Mouse (Mus musculus): Measurements from ENCODE around the gene Il34.

The Il34 gene

GRCm38 (mm10) chr8:110775316-110775715 lies 30.4 kb downstream of the Il34 start:
- DNase-seq: no peak

GRCm38 (mm10) chr8:110774725-110775124 lies 31.0 kb downstream of the Il34 start:
- DNase-seq: no peak

GRCm38 (mm10) chr8:110774047-110774446 lies 31.7 kb downstream of the Il34 start:
- DNase-seq: no peak

- no peak for DNase-seq
Measured at GRCm38 (mm10) chr8:110772452-110772851, 33.3 kb downstream of the Il34 start.

- DNase-seq: peak in 1 of 2 experiments; percentile 55
Measured at GRCm38 (mm10) chr8:110767261-110767660, 38.5 kb downstream of the Il34 start.

GRCm38 (mm10) chr8:110764671-110765070 lies 41.1 kb downstream of the Il34 start:
- DNase-seq: peak; percentile 29 to 43

GRCm38 (mm10) chr8:110761988-110762387 lies 43.7 kb downstream of the Il34 start:
- no peak for DNase-seq

GRCm38 (mm10) chr8:110761185-110761584 lies 44.5 kb downstream of the Il34 start:
- no peak for DNase-seq

GRCm38 (mm10) chr8:110760280-110760940 lies 45.3 kb downstream of the Il34 start:
- no peak for DNase-seq

GRCm38 (mm10) chr8:110756196-110756595 lies 49.5 kb downstream of the Il34 start:
- DNase-seq: no peak

- no peak for DNase-seq
Measured at GRCm38 (mm10) chr8:110755511-110756170, 50.1 kb downstream of the Il34 start.

- no peak for DNase-seq
Measured at GRCm38 (mm10) chr8:110754713-110755112, 51.0 kb downstream of the Il34 start.

GRCm38 (mm10) chr8:110751490-110751889 lies 54.2 kb downstream of the Il34 start:
- DNase-seq: no peak

- no peak for DNase-seq
Measured at GRCm38 (mm10) chr8:110750269-110750668, 55.5 kb downstream of the Il34 start.

- DNase-seq: peak in 1 of 2 experiments; percentile 59
Measured at GRCm38 (mm10) chr8:110749500-110750170, 56.1 kb downstream of the Il34 start.

- DNase-seq: no peak
Measured at GRCm38 (mm10) chr8:110746661-110747060, 59.1 kb downstream of the Il34 start.

GRCm38 (mm10) chr8:110745162-110745561 lies 60.6 kb downstream of the Il34 start:
- DNase-seq: no peak

- DNase-seq: peak in 1 of 2 experiments; percentile 28
Measured at GRCm38 (mm10) chr8:110742452-110742818, 63.3 kb downstream of the Il34 start.

GRCm38 (mm10) chr8:110741816-110742451 lies 63.8 kb downstream of the Il34 start:
- peak; percentile 32 to 59 for DNase-seq

GRCm38 (mm10) chr8:110740629-110741175 lies 65.0 kb downstream of the Il34 start:
- peak in 1 of 2 experiments; percentile 43 for DNase-seq

GRCm38 (mm10) chr8:110738591-110739195 lies 67.0 kb downstream of the Il34 start:
- DNase-seq: peak; percentile 33 to 44

GRCm38 (mm10) chr8:110733036-110733435 lies 72.7 kb downstream of the Il34 start:
- peak; percentile 59 to 75 for DNase-seq
